Mouse (Mus musculus): ENCODE measurements around the gene Aox3. TPM values are rescaled to one million over a fixed set of nuclear protein-coding genes. Genes with fewer than 3 reads are reported as not detected.

Aox3 gene
- total RNA-seq, 2 experiments from 2014 or later, result 1.7 to 1.9 TPM

- DNase-seq (ENCODE audit: low spot score in 2 of 2), result no peak
Measured at GRCm38 (mm10) chr1:58105685-58106084, 7.2 kb upstream of the Aox3 start.

- no peak for DNase-seq (ENCODE audit: low spot score in 2 of 2)
Measured at GRCm38 (mm10) chr1:58107066-58107465, 5.9 kb upstream of the Aox3 start.

GRCm38 (mm10) chr1:58110241-58110640 is 2.7 kb upstream of the Aox3 start:
- DNase-seq (ENCODE audit: low spot score in 2 of 2), result no peak

GRCm38 (mm10) chr1:58111315-58111714 is 1.6 kb upstream of the Aox3 start:
- no peak for DNase-seq (ENCODE audit: low spot score in 2 of 2)

- DNase-seq (ENCODE audit: low spot score in 2 of 2), result no peak
Measured at GRCm38 (mm10) chr1:58113441-58113840, 511 bp downstream of the Aox3 start.

GRCm38 (mm10) chr1:58114021-58114560 is 1.2 kb downstream of the Aox3 start:
- no peak for DNase-seq (ENCODE audit: low spot score in 2 of 2)

GRCm38 (mm10) chr1:58114666-58115375 is 1.9 kb downstream of the Aox3 start:
- no peak for DNase-seq (ENCODE audit: low spot score in 2 of 2)

- DNase-seq (ENCODE audit: low spot score in 2 of 2), result no peak
Measured at GRCm38 (mm10) chr1:58118231-58118630, 5.3 kb downstream of the Aox3 start.

- DNase-seq (ENCODE audit: low spot score in 2 of 2), result no peak
Measured at GRCm38 (mm10) chr1:58124901-58125300, 12.0 kb downstream of the Aox3 start.

GRCm38 (mm10) chr1:58137891-58138290 is 25.0 kb downstream of the Aox3 start:
- no peak for DNase-seq (ENCODE audit: low spot score in 2 of 2)

GRCm38 (mm10) chr1:58138986-58139385 is 26.1 kb downstream of the Aox3 start:
- DNase-seq (ENCODE audit: low spot score in 2 of 2), result no peak

- DNase-seq (ENCODE audit: low spot score in 2 of 2), result no peak
Measured at GRCm38 (mm10) chr1:58140607-58141006, 27.7 kb downstream of the Aox3 start.

- peak in 1 of 2 experiments; percentile 70 for DNase-seq (ENCODE audit: low spot score in 2 of 2)
Measured at GRCm38 (mm10) chr1:58144384-58145069, 31.6 kb downstream of the Aox3 start.

GRCm38 (mm10) chr1:58146026-58146425 is 33.1 kb downstream of the Aox3 start:
- DNase-seq (ENCODE audit: low spot score in 2 of 2), result no peak

- DNase-seq (ENCODE audit: low spot score in 2 of 2), result no peak
Measured at GRCm38 (mm10) chr1:58147776-58148175, 34.8 kb downstream of the Aox3 start.

- no peak for DNase-seq (ENCODE audit: low spot score in 2 of 2)
Measured at GRCm38 (mm10) chr1:58152247-58152646, 39.3 kb downstream of the Aox3 start.

GRCm38 (mm10) chr1:58156747-58157146 is 43.8 kb downstream of the Aox3 start:
- DNase-seq (ENCODE audit: low spot score in 2 of 2), result peak in 1 of 2 experiments; percentile 62

GRCm38 (mm10) chr1:58169893-58170292 is 57.0 kb downstream of the Aox3 start:
- DNase-seq (ENCODE audit: low spot score in 2 of 2), result no peak

- DNase-seq (ENCODE audit: low spot score in 2 of 2), result no peak
Measured at GRCm38 (mm10) chr1:58188514-58189175, 75.7 kb downstream of the Aox3 start.

GRCm38 (mm10) chr1:58194317-58194716 is 81.4 kb downstream of the Aox3 start:
- DNase-seq (ENCODE audit: low spot score in 2 of 2), result no peak

- DNase-seq (ENCODE audit: low spot score in 2 of 2), result no peak
Measured at GRCm38 (mm10) chr1:58194988-58195387, 82.1 kb downstream of the Aox3 start.

- DNase-seq (ENCODE audit: low spot score in 2 of 2), result no peak
Measured at GRCm38 (mm10) chr1:58195541-58195940, 82.6 kb downstream of the Aox3 start.
